Mouse (Mus musculus): ENCODE results near the gene Rtn1.

Gene Rtn1

GRCm38 (mm10) chr12:72229451-72230196 is 179.2 kb downstream of the Rtn1 start:
- no peak for DNase-seq (ENCODE audit: low read depth, low spot score)

GRCm38 (mm10) chr12:72227731-72228130 is 181.1 kb downstream of the Rtn1 start:
- no peak for DNase-seq (ENCODE audit: low read depth, low spot score)

- no peak for DNase-seq (ENCODE audit: low read depth, low spot score)
Observed at GRCm38 (mm10) chr12:72225371-72225770, 183.5 kb downstream of the Rtn1 start.

GRCm38 (mm10) chr12:72223557-72224102 is 185.2 kb downstream of the Rtn1 start:
- DNase-seq (ENCODE audit: low read depth, low spot score): no peak

- no peak for DNase-seq (ENCODE audit: low read depth, low spot score)
Observed at GRCm38 (mm10) chr12:72213554-72213953, 195.3 kb downstream of the Rtn1 start.

- DNase-seq (ENCODE audit: low read depth, low spot score): no peak
Observed at GRCm38 (mm10) chr12:72200828-72201227, 208.0 kb downstream of the Rtn1 start.

GRCm38 (mm10) chr12:72197925-72198486 is 210.8 kb downstream of the Rtn1 start:
- no peak for DNase-seq (ENCODE audit: low read depth, low spot score)

GRCm38 (mm10) chr12:72197434-72197833 is 211.4 kb downstream of the Rtn1 start:
- DNase-seq (ENCODE audit: low read depth, low spot score): no peak

GRCm38 (mm10) chr12:72184929-72185328 is 223.9 kb downstream of the Rtn1 start, which contains the start of gene Ccdc175:
Ccdc175 (minus strand) TSS chr12:72185029.
- DNase-seq (ENCODE audit: low read depth, low spot score): no peak

- DNase-seq (ENCODE audit: low read depth, low spot score): no peak
Observed at GRCm38 (mm10) chr12:72179561-72179960, 229.3 kb downstream of the Rtn1 start.

GRCm38 (mm10) chr12:72178322-72178721 is 230.5 kb downstream of the Rtn1 start:
- no peak for DNase-seq (ENCODE audit: low read depth, low spot score)
